Mouse (Mus musculus): ENCODE results near the gene Cldn7.

DNA sequence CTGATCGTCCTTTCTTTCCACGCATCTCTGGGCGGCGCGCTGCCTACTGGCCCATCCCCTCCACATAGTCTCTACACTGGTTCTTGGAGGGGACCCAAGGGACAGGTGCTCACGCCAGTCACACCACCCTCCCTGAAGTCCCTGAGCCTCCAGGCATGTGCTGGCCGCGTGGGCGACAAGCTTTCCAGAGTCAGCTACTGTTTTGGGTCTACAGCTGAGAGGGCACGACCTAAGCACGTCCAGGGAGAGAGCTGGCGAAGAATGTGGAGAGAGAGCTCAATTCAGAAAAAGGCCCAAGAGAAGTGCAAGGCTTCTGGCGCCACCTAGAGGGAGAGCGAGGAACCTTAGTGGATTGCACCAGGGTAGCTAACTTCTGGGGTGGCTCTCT lies 15.8 kb upstream of the Cldn7 start:
- no peak for TF ChIP-seq HCFC1 (IDR thresholded peaks at IDR 0.05; ENCODE audit: borderline replicate concordance, insufficient read depth, low read length)
- no peak for TF ChIP-seq MAFK (IDR thresholded peaks at IDR 0.05; ENCODE audit: insufficient read depth, low read depth, low read length)
- TF ChIP-seq ZNF384 (IDR thresholded peaks at IDR 0.05; ENCODE audit: low read depth, low read length), result no peak
